Mouse (Mus musculus): ENCODE data around the gene Sox4. TPM values are rescaled to one million over a fixed set of nuclear protein-coding genes. Genes with fewer than 3 reads are reported as not detected.

Gene Sox4
- total RNA-seq, 2 experiments from 2014 or later: 61.2 to 71.9 TPM

DNA sequence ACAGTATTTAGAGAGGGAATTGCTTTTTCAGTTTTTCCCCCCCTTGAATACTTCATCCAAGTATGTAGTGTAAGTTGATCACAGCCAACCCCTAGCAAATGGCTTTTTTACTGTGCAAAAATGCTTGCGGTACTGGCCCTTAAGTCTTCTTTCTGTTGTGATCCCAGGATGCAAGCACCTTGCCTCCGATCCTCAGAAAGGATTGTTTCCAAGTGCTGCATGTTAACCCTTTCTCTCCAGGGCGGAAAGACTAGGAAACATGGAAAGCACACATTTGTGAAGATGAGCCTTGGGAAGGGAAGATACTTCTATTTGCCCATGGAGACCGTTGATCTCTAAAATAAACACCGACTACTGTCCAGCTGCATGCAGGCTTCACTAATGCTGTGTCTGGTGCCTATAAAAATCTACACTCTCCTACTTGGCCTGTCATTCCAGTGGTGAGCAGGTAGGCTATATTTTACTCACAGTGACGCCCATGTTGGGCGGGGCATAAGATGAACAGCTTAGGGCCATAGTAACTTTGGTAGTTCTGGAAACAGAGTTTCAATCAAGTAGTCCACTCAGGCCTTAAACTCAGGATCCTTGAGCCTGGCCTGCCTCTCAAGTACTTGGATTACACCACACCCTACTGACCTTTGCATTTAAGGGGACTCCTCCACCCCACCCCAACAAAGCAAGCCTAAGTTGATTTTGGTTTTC, 5.6 kb downstream of the Sox4 start:
- DNase-seq (ENCODE audit: low spot score in 2 of 2): no peak

DNA sequence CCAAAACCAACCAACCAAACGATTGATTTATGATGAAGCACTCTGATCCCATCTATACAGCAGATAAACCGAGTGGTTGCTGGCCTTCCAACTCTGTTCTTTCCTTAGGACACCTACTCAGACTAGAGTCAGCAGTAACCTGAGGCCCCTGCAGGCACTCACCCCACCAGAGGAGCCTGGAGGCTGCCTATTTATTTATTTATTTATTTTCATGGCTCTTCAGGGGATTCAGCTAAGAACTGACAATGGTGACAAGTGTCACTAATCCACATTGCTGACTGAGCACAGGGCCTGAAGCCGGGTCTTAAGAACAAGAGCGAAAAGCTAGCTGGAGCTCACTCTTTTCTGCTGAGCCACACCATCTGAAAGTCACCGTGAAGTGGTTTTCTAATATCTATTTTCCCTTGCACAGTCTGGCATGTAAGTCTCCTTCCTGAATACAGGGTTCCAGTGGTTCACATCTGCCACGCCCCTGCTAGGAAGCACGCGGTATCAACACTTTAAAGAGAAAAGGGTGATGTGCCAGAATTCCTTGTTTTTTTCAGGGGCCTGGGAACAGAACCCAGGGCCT, 6.9 kb downstream of the Sox4 start:
- no peak for DNase-seq (ENCODE audit: low spot score in 2 of 2)

- DNase-seq (ENCODE audit: low spot score in 2 of 2): no peak
Observed at GRCm38 (mm10) chr13:28945681-28946080, 7.8 kb downstream of the Sox4 start.

- DNase-seq (ENCODE audit: low spot score in 2 of 2): no peak
Observed at GRCm38 (mm10) chr13:28942926-28943325, 10.6 kb downstream of the Sox4 start.

DNA sequence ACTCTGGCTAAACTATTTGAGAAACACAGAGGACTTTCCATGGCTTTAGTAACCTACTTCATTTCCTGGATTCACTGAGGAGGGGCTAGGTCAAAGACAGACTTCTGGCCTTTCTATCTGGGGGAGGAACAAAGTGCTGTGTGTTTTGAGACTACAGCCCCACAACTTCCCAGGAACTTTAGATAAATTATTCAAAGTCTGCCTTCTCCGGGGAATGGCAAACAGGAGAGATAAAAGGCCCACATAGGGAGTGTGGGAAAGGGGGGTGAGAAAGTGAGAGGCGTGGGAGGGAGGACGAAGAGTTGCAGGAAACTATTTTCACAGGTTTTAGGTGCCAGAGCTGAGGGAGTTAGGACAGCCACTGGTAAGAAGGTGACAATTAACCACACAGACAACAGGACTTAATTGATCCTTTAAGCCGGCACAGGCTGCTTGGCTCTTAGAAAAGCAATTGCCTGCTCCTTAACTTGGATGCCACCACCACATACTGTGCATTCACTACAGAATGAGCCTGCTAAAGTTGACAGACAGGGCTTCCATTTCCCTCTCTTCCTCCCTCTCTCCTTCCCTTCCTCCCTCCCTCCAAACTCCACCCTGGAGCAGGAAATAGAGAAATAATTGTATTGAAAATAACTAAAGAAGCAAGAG, 11.4 kb downstream of the Sox4 start:
- DNase-seq (ENCODE audit: low spot score in 2 of 2): no peak

GRCm38 (mm10) chr13:28933375-28933774, 20.1 kb downstream of the Sox4 start:
- no peak for DNase-seq (ENCODE audit: low spot score in 2 of 2)

DNA sequence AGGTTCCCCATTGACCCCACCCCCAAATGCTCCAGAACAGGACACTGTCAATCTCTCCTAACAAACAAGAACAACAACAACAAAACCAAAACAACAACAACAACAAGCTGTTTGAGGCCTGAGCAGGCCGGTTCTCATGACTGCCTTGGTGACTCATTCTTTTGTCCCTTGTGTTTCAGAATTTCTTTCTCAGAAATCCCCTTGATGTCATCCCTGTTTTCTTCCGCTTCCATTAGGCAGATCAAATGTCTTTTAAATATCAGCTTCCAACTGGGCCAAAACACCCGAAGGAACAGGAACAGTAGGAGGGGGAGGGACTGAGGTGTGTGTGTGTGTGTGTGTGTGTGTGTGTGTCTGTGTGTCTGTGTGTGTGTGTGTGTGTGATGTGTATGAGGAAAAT, 21.7 kb downstream of the Sox4 start:
- DNase-seq (ENCODE audit: low spot score in 2 of 2): no peak

DNA sequence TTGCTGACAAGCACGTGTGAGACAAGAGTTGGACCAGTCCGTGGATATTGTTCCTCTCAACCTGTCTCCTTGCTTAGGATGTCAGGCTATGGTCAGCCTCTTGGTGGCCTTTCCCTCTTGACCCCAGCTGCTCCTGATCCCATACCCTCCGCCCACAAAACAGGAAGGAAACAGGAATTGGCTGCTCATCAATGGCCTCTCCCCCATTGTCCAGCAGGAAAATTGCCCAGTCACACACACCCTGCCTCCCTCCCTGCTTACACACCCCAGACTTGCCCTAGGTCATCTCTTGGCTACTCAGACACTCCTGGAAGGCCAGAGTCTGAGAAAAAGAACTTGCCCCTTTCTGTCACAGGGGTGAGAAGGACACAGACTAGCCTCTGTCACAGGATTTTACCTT, 22.2 kb downstream of the Sox4 start:
- DNase-seq (ENCODE audit: low spot score in 2 of 2): no peak

GRCm38 (mm10) chr13:28930364-28930763, 23.1 kb downstream of the Sox4 start:
- no peak for DNase-seq (ENCODE audit: low spot score in 2 of 2)

GRCm38 (mm10) chr13:28929936-28930335, 23.6 kb downstream of the Sox4 start:
- no peak for DNase-seq (ENCODE audit: low spot score in 2 of 2)

DNA sequence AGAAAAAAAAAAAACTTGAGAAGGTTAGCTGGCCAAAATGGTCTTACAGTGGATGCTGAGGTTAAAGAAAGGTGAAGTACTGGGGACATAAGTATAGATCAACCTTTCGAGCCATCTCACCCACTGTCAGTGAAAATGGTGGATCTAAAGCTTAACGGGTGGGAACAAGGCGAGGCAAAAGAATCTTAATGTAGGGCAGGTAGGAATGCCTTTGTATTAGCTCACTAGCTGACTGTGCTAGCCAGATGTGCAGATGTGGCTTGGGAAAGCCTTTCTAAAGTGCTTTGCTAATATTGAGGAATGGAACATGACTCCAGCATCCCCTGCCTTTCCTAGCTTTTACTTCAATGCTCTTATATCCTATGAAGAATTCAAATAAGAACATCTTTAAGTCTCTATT, 30.4 kb downstream of the Sox4 start:
- no peak for DNase-seq (ENCODE audit: low spot score in 2 of 2)

DNA sequence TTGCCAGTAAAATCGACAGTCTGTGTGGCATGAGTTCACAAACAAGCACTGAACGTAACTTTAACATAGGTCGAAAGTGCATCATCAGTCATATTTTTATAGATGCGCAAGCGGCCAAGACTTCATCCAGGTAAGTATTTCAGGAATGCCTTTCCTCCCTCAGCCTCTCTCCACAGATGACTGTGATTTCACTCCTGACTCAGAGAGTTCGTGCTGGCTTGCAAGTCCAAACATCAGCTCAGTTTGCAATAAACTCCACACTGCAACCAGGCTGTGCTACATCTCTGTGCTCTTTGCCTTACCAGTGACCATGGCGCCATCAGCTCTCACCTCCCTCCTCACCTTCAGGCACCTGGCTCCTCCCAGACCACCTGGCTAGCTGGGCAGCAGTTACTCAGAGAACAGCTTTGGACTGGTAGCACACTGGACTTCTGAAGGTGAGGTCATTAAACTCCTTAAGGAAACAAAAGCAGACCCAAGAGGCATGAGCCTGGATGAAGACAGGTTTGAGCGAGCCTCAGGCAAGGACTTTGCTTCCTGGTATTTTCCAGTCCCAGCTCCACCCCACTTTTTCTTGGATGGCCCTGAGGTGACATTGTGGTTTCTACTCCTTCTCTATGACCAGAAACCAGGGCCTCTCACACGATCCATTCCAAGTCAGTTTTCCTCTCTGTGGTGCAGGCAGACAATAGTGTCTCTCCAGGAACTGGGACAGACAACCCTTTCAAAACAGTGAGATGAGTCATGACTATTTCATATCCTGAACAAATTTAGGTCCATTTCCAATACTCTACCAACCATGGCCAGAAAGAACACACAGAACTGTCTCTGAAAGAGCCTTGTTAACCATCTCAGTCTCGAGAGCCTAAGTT, 35.9 kb downstream of the Sox4 start:
- DNase-seq (ENCODE audit: low spot score in 2 of 2): no peak

GRCm38 (mm10) chr13:28913656-28914055, 39.9 kb downstream of the Sox4 start:
- no peak for DNase-seq (ENCODE audit: low spot score in 2 of 2)

DNA sequence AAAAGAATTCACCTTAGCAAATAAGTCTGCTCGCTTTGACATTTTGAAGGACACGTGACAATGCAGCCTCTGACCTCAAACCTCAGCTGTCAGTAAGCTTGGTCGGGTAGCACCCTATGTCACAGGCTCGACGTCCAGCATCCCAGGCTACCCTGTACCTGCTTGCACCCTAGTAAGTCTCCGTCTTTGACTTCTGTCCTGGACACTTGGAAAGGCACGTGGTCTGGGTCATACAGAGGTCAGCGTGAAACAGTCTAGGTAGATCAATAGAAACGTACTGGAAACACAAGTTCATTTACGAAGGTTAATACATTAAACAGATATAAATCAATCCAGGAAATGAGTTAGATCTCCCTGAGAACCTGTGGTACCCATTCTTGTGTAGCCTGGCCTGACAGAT, 46.5 kb downstream of the Sox4 start:
- DNase-seq (ENCODE audit: low spot score in 2 of 2): no peak

Measured in adrenal gland, postnatal 4 days (tissue).